Mouse (Mus musculus) naive thymus-derived CD4-positive, alpha-beta T cell, adult 2 months (primary cell): ENCODE data around the gene Ssu2.

Experiments
- DNase-seq: peaks from one replicate; pipeline ENCODE4 v3.0.0-alpha.2; 2011; ENCODE audit warnings: low read depth

Ssu2 gene

GRCm38 (mm10) chr6:112339016-112339415 lies 48.8 kb downstream of the Ssu2 start:
- DNase-seq = no peak

GRCm38 (mm10) chr6:112337667-112338066 lies 50.2 kb downstream of the Ssu2 start:
- no peak for DNase-seq

GRCm38 (mm10) chr6:112333930-112334329 lies 53.9 kb downstream of the Ssu2 start:
- no peak for DNase-seq

GRCm38 (mm10) chr6:112331223-112331598 lies 56.6 kb downstream of the Ssu2 start:
- DNase-seq = no peak

- DNase-seq = no peak
Observed at GRCm38 (mm10) chr6:112330520-112331222, 57.2 kb downstream of the Ssu2 start.

GRCm38 (mm10) chr6:112327793-112328192 lies 60.0 kb downstream of the Ssu2 start:
- DNase-seq = no peak

GRCm38 (mm10) chr6:112325213-112325612 lies 62.6 kb downstream of the Ssu2 start:
- no peak for DNase-seq

GRCm38 (mm10) chr6:112322916-112323315 lies 64.9 kb downstream of the Ssu2 start:
- no peak for DNase-seq

- DNase-seq = no peak
Observed at GRCm38 (mm10) chr6:112320679-112321078, 67.1 kb downstream of the Ssu2 start.

- DNase-seq = no peak
Observed at GRCm38 (mm10) chr6:112319449-112319848, 68.4 kb downstream of the Ssu2 start.

- no peak for DNase-seq
Observed at GRCm38 (mm10) chr6:112311385-112311784, 76.4 kb downstream of the Ssu2 start.

- no peak for DNase-seq
Observed at GRCm38 (mm10) chr6:112309330-112309938, 78.4 kb downstream of the Ssu2 start.
